In genomic region chr10:58477086-58477755, GRCm38 (mm10) we compare ENCODE assay signal across 20 mouse cellular contexts. TPM values are rescaled to one million over a fixed set of nuclear protein-coding genes. Genes with fewer than 3 reads are reported as not detected.
DNase-seq lines count a peak whose midpoint lies in the region; ATAC-seq and TF ChIP-seq lines count a peak whose summit lies in the region.
"Had no signal": no experiment of that assay in that cellular context is flagged by ENCODE, and none has a peak within 500 bp of the region (broad histone marks: within the 10 kb centered on the region; RNA-seq: fewer than 3 reads in every experiment).

No protein-coding gene starts in this region.

- H3K9ac ChIP-seq in forebrain, embryonic 13.5 days, result no peak overlapping the region
- H3K9ac ChIP-seq: midbrain, embryonic 12.5 days had no signal

- 83% methylated on average over 5 of the region's 5 CpGs for WGBS in forebrain, embryonic 13.5 days
- 92% methylated on average over 5 of the region's 5 CpGs for WGBS in forebrain, embryonic 10.5 days

- intact Hi-C loops in heart, postnatal 25 days (cut with DNase I), result no loop called here

- no peak for TF ChIP-seq CTCF in brain, embryonic 14.5 days (IDR thresholded peaks at IDR 0.05; ENCODE audit: borderline replicate concordance, extremely low read depth, insufficient read depth, insufficient read length)

- H3K4me2 ChIP-seq in forebrain, embryonic 13.5 days, result no peak overlapping the region
- H3K4me2 ChIP-seq: midbrain, embryonic 12.5 days had no signal

- DNase-seq in forebrain, embryonic 10.5 days (ENCODE audit: extremely low spot score, low spot score), result no peak
- peak; percentile 53 for DNase-seq in left cerebral cortex, adult 11 months (ENCODE audit: low spot score)
- no peak for DNase-seq in left cerebral cortex, adult 8-10 months (ENCODE audit: low spot score in 2 of 2)
- peak; percentile 69 for DNase-seq in brain, embryonic 14.5 days (ENCODE audit: low read depth)
- DNase-seq in layer of hippocampus, adult 9-10 months (ENCODE audit: low spot score), result peak; percentile 37
- no peak for DNase-seq in heart, postnatal 25 days (ENCODE audit: low spot score)
- no peak for DNase-seq in lung, postnatal 4 days
- DNase-seq: adrenal gland, adult 8-10 months; cerebellum, adult 2 months; gastrocnemius, postnatal 25 days; kidney, adult 2 months; kidney, postnatal 10 days; thymus, postnatal 36 days had no signal

- ATAC-seq in forebrain, embryonic 13.5 days, result peak; percentile 55
- ATAC-seq: CD4-positive, CD25-positive, alpha-beta regulatory T cell, adult 4 months; inflammation-experienced regulatory T-cells, adult 6 months; lung, postnatal 0 days; Patski had no signal

- no peaks in the 10 kb centered on the region for H3K4me1 ChIP-seq in forebrain, embryonic 13.5 days
- H3K4me1 ChIP-seq in forebrain, embryonic 10.5 days, result no peaks in the 10 kb centered on the region
- H3K4me1 ChIP-seq: embryonic facial prominence, embryonic 10.5 days; midbrain, embryonic 12.5 days had no signal

- H3K4me3 ChIP-seq in forebrain, embryonic 13.5 days, result no peak overlapping the region
- no peak overlapping the region for H3K4me3 ChIP-seq in forebrain, embryonic 10.5 days
- H3K4me3 ChIP-seq: embryonic facial prominence, embryonic 10.5 days; midbrain, embryonic 12.5 days had no signal

- peak overlapping the region; percentile 36; the same call in 1 of the 2 replicates for H3K27ac ChIP-seq in forebrain, embryonic 13.5 days
- no peak overlapping the region for H3K27ac ChIP-seq in forebrain, embryonic 10.5 days
- H3K27ac ChIP-seq: embryonic facial prominence, embryonic 10.5 days; midbrain, embryonic 12.5 days had no signal

- H3K27me3 ChIP-seq in forebrain, embryonic 13.5 days, result no peaks in the 10 kb centered on the region
- no peaks in the 10 kb centered on the region for H3K27me3 ChIP-seq in forebrain, embryonic 10.5 days (ENCODE audit: poor library complexity, severe bottlenecking)
- H3K27me3 ChIP-seq: midbrain, embryonic 12.5 days; Patski had no signal

- no peaks in the 10 kb centered on the region for H3K9me3 ChIP-seq in forebrain, embryonic 13.5 days (replicated peaks)
- H3K9me3 ChIP-seq in forebrain, embryonic 10.5 days, result no peaks in the 10 kb centered on the region
- H3K9me3 ChIP-seq: embryonic facial prominence, embryonic 10.5 days; midbrain, embryonic 12.5 days had no signal

- TF ChIP-seq POLR2A in brain, embryonic 14.5 days (IDR thresholded peaks at IDR 0.05; ENCODE audit: borderline replicate concordance, extremely low read depth, insufficient read depth, insufficient read length, poor library complexity, severe bottlenecking), result no peak

- peaks cover 57% of the 10 kb centered on the region for H3K36me3 ChIP-seq in forebrain, embryonic 13.5 days (ENCODE audit: poor library complexity, severe bottlenecking)
- peaks cover 95% of the 10 kb centered on the region for H3K36me3 ChIP-seq in forebrain, embryonic 10.5 days (replicated peaks)

RNA-seq across cellular contexts. Expression of gene Ccdc138, which starts 20.5 kb away (rescaled TPM):
- polyA plus RNA-seq in forebrain, embryonic 13.5 days (2015; fragmentation: Nextera tagmentation; extraction: Ambion mirVana), result 13.7 and 15.3 TPM in 2 replicates
- polyA plus RNA-seq in forebrain, embryonic 10.5 days (2016; fragmentation: Nextera tagmentation; extraction: Ambion mirVana), result 16.8 and 17.6 TPM in 2 replicates
- total RNA-seq in left cerebral cortex, adult 8-10 months (2022), result 1 to 10 TPM; 3.2 to 4.8 (median 3.9) TPM
- 4.0 and 4.6 TPM in 2 replicates for polyA plus RNA-seq in brain, embryonic 14.5 days (2012; rRNA removed)
- under 1 TPM; 0.50 to 0.75 TPM for total RNA-seq in heart, postnatal 25 days (2021)

RNA-seq across cellular contexts. Expression of gene Ranbp2, which starts 30.5 kb away (rescaled TPM):
- polyA plus RNA-seq in forebrain, embryonic 13.5 days (2015; fragmentation: Nextera tagmentation; extraction: Ambion mirVana), result 20.2 and 23.3 TPM in 2 replicates
- polyA plus RNA-seq in forebrain, embryonic 10.5 days (2016; fragmentation: Nextera tagmentation; extraction: Ambion mirVana), result 29.0 and 30.5 TPM in 2 replicates
- 10 to 100 TPM; 78.0 to 92.2 (median 85.1) TPM for total RNA-seq in left cerebral cortex, adult 8-10 months (2022)
- polyA plus RNA-seq in brain, embryonic 14.5 days (2012; rRNA removed), result 9.8 and 15.7 TPM in 2 replicates
- 10 to 100 TPM; 43.9 to 50.9 TPM for total RNA-seq in heart, postnatal 25 days (2021)

Comparison
In these comparisons a context has a peak if more than half of its experiments do, and no peak if none do; other contexts are left out.
1. DNase-seq: peak in left cerebral cortex, adult 11 months (single experiment), brain, embryonic 14.5 days (single experiment) and layer of hippocampus, adult 9-10 months (single experiment); none in forebrain, embryonic 10.5 days (single experiment), left cerebral cortex, adult 8-10 months (0 of 2), heart, postnatal 25 days (single experiment) and lung, postnatal 4 days (0 of 2).